Mouse (Mus musculus) liver, postnatal 0 days (tissue): ENCODE data around the gene Cdk12.

Source experiments
- CTCF ChIP-seq: sonication (generic); IDR thresholded peaks from 2 replicates; pipeline ENCODE4 v1.5.1; 2016; ENCODE audit warnings: antibody characterized with exemption, low read depth
- EP300 ChIP-seq: IDR thresholded peaks from 2 replicates; pipeline ENCODE4 v1.6.1; 2016; ENCODE audit warnings: antibody characterized with exemption, low read depth, mild to moderate bottlenecking

DNA sequence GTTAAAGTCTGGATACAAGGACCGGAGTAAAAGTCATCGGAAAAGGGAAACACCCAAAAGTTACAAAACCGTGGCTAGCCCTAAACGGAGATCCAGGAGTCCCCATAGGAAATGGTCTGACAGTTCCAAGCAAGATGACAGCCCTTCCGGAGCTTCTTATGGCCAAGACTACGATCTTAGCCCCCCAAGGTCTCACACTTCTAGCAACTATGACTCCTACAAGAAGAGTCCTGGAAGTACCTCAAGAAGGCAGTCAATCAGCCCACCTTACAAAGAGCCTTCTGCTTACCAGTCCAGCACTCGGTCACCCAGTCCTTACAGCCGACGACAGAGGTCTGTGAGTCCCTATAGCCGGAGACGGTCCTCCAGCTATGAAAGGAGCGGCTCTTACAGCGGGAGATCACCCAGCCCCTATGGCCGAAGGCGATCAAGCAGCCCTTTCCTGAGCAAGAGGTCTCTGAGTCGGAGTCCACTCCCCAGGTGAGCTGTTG is 1.1 kb downstream of the Cdk12 start:
- TF ChIP-seq CTCF (no peak), EP300 (no peak)
